Mouse (Mus musculus) cerebellum, adult 2 months (tissue): ENCODE data around the gene Krtap10-4. TPM values are rescaled to one million over a fixed set of nuclear protein-coding genes. Genes with fewer than 3 reads are reported as not detected.
A peak's percentile ranks its signal among the peaks of the same experiment; 100 is the strongest.
"Not testable (repeated sequence)": the region's sequence is repeated elsewhere in the genome, so short reads cannot be mapped to it uniquely, and the experiment has no call there.

ENCODE experiments used
- DNase-seq, 2 experiments: peaks; one replicate each; pipeline ENCODE4 v3.0.0; 2021
- H3K27ac ChIP-seq: fragments of 200-500 bp; 2 replicates; pipeline ENCODE4 v1.5.1; 2012; ENCODE audit warnings: low read length, control low read depth, inconsistent platforms; ENCODE audit not compliant: insufficient read depth
- H3K27me3 ChIP-seq: fragments of 200-500 bp; 2 replicates; pipeline ENCODE4 v1.6.1; 2012; ENCODE audit warnings: inconsistent platforms, mild to moderate bottlenecking, low read length, moderate library complexity; ENCODE audit not compliant: control insufficient read depth, insufficient read depth
- H3K4me1 ChIP-seq: fragments of 200-500 bp; 2 replicates; pipeline ENCODE4 v1.6.1; 2011; ENCODE audit warnings: low read length; ENCODE audit not compliant: control insufficient read depth, insufficient read depth
- H3K4me3 ChIP-seq: fragments of 200-500 bp; replicated peaks from 2 replicates; pipeline ENCODE3; 2011; ENCODE audit warnings: mild to moderate bottlenecking, low read depth, low read length, control low read depth; ENCODE audit not compliant: insufficient read depth
- CTCF ChIP-seq: fragments of 200-500 bp; IDR thresholded peaks from 2 replicates; pipeline ENCODE4 v1.5.1; 2011; ENCODE audit warnings: low read depth, mild to moderate bottlenecking, control low read depth, low read length, moderate library complexity, borderline replicate concordance; ENCODE audit not compliant: insufficient read depth
- POLR2A ChIP-seq: fragments of 200-500 bp; IDR thresholded peaks from 2 replicates; pipeline ENCODE4 v1.6.1; 2011; ENCODE audit warnings: low read length, control low read depth, borderline replicate concordance; ENCODE audit not compliant: insufficient read depth
- WGBS: fragments of 180-500 bp; shearing (Covaris S2); methylation state at CpG from one replicate; pipeline ENCODE4 v1.1.7; 2018; 5-methylcytosine and 5-hydroxymethylcytosine counted together
- polyA plus RNA-seq: library from polyadenylated mRNA; depleted of rRNA; stranded (reverse); fragments of >200 nt; gene quantifications from 2 replicates; pipeline ENCODE4 v1.2.3, GENCODE M21; 2012

Gene Krtap10-4
- polyA plus RNA-seq, 1 experiment = not detected

- no peak overlapping the region for H3K27ac ChIP-seq
- no peaks in the 10 kb centered on the region for H3K27me3 ChIP-seq
- no peak for TF ChIP-seq POLR2A
- no peak for TF ChIP-seq CTCF
- no peak overlapping the region for H3K4me3 ChIP-seq
- DNase-seq = no peak
- 75% methylated on average over 3 of the region's 3 CpGs for WGBS
- H3K4me1 ChIP-seq = no peaks in the 10 kb centered on the region
Measured at GRCm38 (mm10) chr10:77804095-77804494, 22.8 kb downstream of the Krtap10-4 start.

DNA sequence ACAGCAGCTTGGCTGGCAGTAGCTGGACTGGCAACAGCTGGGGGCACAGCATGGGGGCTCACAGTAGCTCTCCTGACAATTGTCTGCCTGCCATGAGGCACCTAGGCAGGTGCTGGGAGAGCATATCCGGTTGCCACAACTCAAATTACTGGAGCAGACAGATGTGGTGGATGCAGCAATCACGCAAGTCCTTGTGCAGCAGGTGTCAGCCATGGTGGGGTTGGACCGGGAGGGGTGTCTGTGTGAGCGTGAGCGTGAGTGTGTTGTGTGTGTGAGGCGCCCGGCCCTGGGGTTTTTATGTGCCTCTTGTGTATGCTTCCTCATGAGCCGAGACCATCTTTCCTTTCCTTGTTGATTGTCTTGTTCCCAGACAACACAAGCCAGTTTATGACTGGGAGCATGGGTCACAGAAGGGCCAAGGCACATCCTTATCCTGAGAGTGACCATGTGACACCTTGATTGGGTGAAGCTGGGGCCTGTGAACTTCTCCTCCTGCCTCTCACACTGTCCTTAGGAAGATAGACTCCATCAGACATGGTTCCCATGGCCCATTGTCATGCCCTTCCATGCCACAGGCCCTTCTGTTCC lies 27.9 kb downstream of the Krtap10-4 start, which contains the start of gene Gm19668:
Gene Gm19668 (minus strand): TSS at position 213 of the 588 bp plus-strand sequence.
- WGBS = 64% methylated on average over 8 of the region's 8 CpGs
- TF ChIP-seq POLR2A = no peak
- TF ChIP-seq CTCF = no peak
- H3K4me3 ChIP-seq = no peak within 1 kb of the TSS
- H3K4me1 ChIP-seq = no peaks in the 10 kb centered on the region
- no peaks in the 10 kb centered on the region for H3K27me3 ChIP-seq
- no peak within 1 kb of the TSS for H3K27ac ChIP-seq
- DNase-seq = no peak

GRCm38 (mm10) chr10:77798164-77798920 lies 28.6 kb downstream of the Krtap10-4 start:
- H3K4me1 ChIP-seq, H3K27ac ChIP-seq, H3K4me3 ChIP-seq, H3K27me3 ChIP-seq: not testable (repeated sequence)
- 36% methylated on average over 3 of the region's 3 CpGs for WGBS
- peak in 1 of 2 experiments; percentile 23 for DNase-seq

GRCm38 (mm10) chr10:77797677-77798076 lies 29.2 kb downstream of the Krtap10-4 start:
- WGBS = 39% methylated on average over 3 of the region's 3 CpGs
- no peaks in the 10 kb centered on the region for H3K27me3 ChIP-seq
- no peak for DNase-seq
- TF ChIP-seq CTCF = no peak
- TF ChIP-seq POLR2A = no peak
- no peak overlapping the region for H3K4me3 ChIP-seq
- no peak overlapping the region for H3K27ac ChIP-seq
- no peaks in the 10 kb centered on the region for H3K4me1 ChIP-seq

- H3K27me3 ChIP-seq = no peaks in the 10 kb centered on the region
- DNase-seq = no peak
- no peak within 1 kb of the TSS for H3K27ac ChIP-seq
- 44% methylated on average over 2 of the region's 2 CpGs for WGBS
- H3K4me3 ChIP-seq = no peak within 1 kb of the TSS
- TF ChIP-seq POLR2A (no peak), CTCF (no peak)
- H3K4me1 ChIP-seq = no peaks in the 10 kb centered on the region
Measured at GRCm38 (mm10) chr10:77794976-77795375, 31.9 kb downstream of the Krtap10-4 start, which contains the start of gene Gm9639. Gm9639 (minus strand) TSS chr10:77795076.

DNA sequence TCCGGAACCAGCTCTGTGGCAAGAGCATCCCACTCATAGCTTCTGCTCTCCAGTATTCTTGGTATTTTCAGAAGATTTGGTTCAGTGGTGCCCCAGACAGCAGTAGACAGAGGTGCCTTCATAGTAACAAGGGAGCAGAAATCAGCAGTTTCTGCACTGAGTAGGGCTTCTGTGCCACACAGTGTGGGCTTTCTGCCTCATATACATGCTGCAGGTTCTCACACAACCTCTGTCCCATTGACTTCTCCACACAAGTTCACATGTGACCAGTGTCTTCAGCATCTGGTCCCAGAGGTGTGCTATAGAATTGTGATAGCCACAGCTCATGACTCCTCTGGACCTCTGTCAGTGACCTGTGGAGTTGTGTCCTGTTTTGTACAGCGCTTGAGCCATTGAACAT lies 38.3 kb downstream of the Krtap10-4 start:
- no peaks in the 10 kb centered on the region for H3K4me1 ChIP-seq
- WGBS = 90% methylated on average over 2 of the region's 2 CpGs
- TF ChIP-seq CTCF (no peak), POLR2A (no peak)

DNA sequence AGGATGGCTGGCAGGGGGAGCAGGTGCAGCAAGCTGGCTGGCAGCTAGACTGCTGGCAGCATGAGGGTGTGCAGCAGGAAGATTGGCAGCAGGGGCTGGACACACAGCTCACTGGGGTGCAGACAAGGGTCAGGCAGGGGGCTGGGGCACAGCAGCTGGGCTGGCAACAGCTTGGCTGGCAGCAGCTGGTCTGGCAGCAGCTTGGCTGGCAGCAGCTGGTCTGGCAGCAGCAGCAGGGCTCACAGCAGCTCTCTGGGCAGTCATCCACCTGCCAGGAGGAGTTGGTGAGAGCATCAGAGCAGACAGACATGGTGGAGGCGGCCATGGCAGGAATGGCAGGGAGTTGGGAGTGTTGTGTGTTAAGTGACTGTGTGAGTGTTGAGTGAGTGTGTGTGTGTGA lies 39.0 kb downstream of the Krtap10-4 start, which contains the start of gene Gm7137:
Gene Gm7137 (minus strand): TSS at position 325 of the 400 bp plus-strand sequence.
- not testable (repeated sequence) for H3K27me3 ChIP-seq, H3K4me3 ChIP-seq, H3K27ac ChIP-seq, DNase-seq, H3K4me1 ChIP-seq
- WGBS = 35% methylated on average over 1 of the region's 1 CpGs

More for the DNA sequence above, 38.3 kb downstream of the Krtap10-4 start:
- no peaks in the 10 kb centered on the region for H3K27me3 ChIP-seq
- no peak for DNase-seq
- H3K27ac ChIP-seq = no peak overlapping the region
- H3K4me3 ChIP-seq = no peak overlapping the region

DNA sequence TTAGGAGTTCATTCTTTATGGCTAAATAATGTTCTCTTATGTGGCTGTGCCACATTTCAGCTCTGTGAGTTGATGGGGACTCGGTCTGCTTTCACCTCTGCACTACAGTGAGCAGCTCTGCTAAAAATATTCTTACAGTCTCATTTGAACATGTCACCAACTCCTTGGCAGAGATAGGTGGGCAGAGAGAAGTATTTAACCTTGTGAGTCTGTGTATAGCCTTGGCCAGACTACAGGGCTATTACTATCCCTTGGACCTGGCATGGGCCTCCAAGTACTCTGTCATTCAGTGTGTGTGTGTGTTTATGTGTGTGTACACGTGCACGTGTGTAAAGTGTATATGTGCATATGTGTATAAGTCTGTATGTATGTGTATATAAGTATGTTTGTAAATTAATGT lies 43.5 kb downstream of the Krtap10-4 start:
- not testable (repeated sequence) for H3K4me3 ChIP-seq, H3K4me1 ChIP-seq, H3K27ac ChIP-seq, H3K27me3 ChIP-seq, DNase-seq
- 95% methylated on average over 3 of the region's 3 CpGs for WGBS

DNA sequence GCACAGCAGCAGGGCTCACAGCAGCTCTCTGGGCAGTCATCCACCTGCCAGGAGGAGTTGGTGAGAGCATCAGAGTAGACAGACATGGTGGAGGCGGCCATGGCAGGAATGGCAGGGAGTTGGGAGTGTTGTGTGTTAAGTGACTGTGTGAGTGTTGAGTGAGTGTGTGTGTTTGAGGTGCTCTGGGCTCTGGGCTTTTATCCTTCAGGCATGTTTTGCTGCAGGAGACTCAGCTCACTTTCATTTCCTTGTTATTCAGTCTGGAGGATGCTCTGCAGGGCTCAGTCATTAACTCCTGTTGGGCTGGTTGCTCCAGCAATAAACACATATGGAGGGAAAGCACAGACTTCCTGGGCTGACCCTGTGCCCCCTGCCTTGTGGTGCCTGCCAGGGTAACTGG lies 44.5 kb downstream of the Krtap10-4 start, which contains the start of gene Gm3250:
Gene Gm3250 (minus strand): TSS at position 101 of the 400 bp plus-strand sequence.
- H3K27ac ChIP-seq, H3K4me3 ChIP-seq, H3K27me3 ChIP-seq, DNase-seq, H3K4me1 ChIP-seq: not testable (repeated sequence)
- WGBS = 43% methylated on average over 1 of the region's 1 CpGs

- DNase-seq, H3K27me3 ChIP-seq, H3K4me3 ChIP-seq, H3K4me1 ChIP-seq, H3K27ac ChIP-seq: not testable (repeated sequence)
- WGBS = 45% methylated on average over 1 of the region's 1 CpGs
Measured at GRCm38 (mm10) chr10:77776844-77777243, 50.1 kb downstream of the Krtap10-4 start, which contains the start of gene Gm7138. Gm7138 (minus strand) TSS chr10:77776944.
